Mouse (Mus musculus) olfactory bulb, adult 2 months (tissue): ENCODE data around the gene Fa2h. TPM values are rescaled to one million over a fixed set of nuclear protein-coding genes. Genes with fewer than 3 reads are reported as not detected.
"Not testable (repeated sequence)": the region's sequence is repeated elsewhere in the genome, so short reads cannot be mapped to it uniquely, and the experiment has no call there.

Experiments
- H3K27ac ChIP-seq: fragments of 200-500 bp; 2 replicates; pipeline ENCODE4 v1.5.1; 2012; ENCODE audit warnings: low read depth, low read length; ENCODE audit not compliant: insufficient read depth
- H3K4me1 ChIP-seq: fragments of 200-500 bp; 2 replicates; pipeline ENCODE4 v1.6.1; 2012; ENCODE audit warnings: low read length; ENCODE audit not compliant: control insufficient read depth, insufficient read depth
- H3K4me3 ChIP-seq: fragments of 200-500 bp; 2 replicates; pipeline ENCODE4 v1.5.1; 2012; ENCODE audit warnings: mild to moderate bottlenecking, low read depth, low read length, moderate library complexity; ENCODE audit not compliant: insufficient read depth
- CTCF ChIP-seq: fragments of 200-500 bp; IDR thresholded peaks from 2 replicates; pipeline ENCODE4 v1.5.1; 2012; ENCODE audit warnings: low read depth, mild to moderate bottlenecking, low read length, moderate library complexity; ENCODE audit not compliant: insufficient read depth
- POLR2A ChIP-seq: fragments of 200-500 bp; IDR thresholded peaks from 2 replicates; pipeline ENCODE4 v1.6.1; 2012; ENCODE audit warnings: mild to moderate bottlenecking, low read depth, low read length, moderate library complexity; ENCODE audit not compliant: insufficient read depth
- WGBS: fragments of 180-500 bp; shearing (Covaris S2); methylation state at CpG from one replicate; pipeline ENCODE4 v1.1.7; 2018; 5-methylcytosine and 5-hydroxymethylcytosine counted together
- polyA plus RNA-seq: library from polyadenylated mRNA; stranded (reverse); fragments of >200 nt; gene quantifications from 2 replicates; pipeline ENCODE4 v1.2.4, GENCODE M21; 2012; ENCODE audit warnings: low replicate concordance; ENCODE audit not compliant: missing spikeins, insufficient read depth, insufficient read length

Gene Fa2h
- polyA plus RNA-seq, 1 experiment = not detected

- WGBS = 57% methylated on average over 12 of the region's 12 CpGs
- H3K4me3 ChIP-seq = no peak overlapping the region
Observed at GRCm38 (mm10) chr8:111338370-111339208, 55.0 kb downstream of the Fa2h start.

GRCm38 (mm10) chr8:111337890-111338347 is 55.7 kb downstream of the Fa2h start, which contains the start of gene Mlkl:
Gene Mlkl, minus strand, starts transcription at chr8:111338177.
- Histone ChIP-seq H3K27ac (no peak within 1 kb of the TSS), H3K4me1 (peaks cover 11% of the 10 kb centered on the region), H3K4me3 (peak within 1 kb of the TSS; percentile 49)
- WGBS = 2% methylated on average over 29 of the region's 29 CpGs
- TF ChIP-seq CTCF (no peak), POLR2A (no peak)

More at GRCm38 (mm10) chr8:111338370-111339208, 55.0 kb downstream of the Fa2h start:
- Histone ChIP-seq H3K27ac (no peak overlapping the region), H3K4me1 (peaks cover 14% of the 10 kb centered on the region)
- no peak for TF ChIP-seq CTCF
- no peak for TF ChIP-seq POLR2A

- peaks cover 11% of the 10 kb centered on the region for H3K4me1 ChIP-seq
- peak overlapping the region; percentile 49 for H3K4me3 ChIP-seq
- WGBS = 39% methylated on average over 17 of the region's 17 CpGs
- TF ChIP-seq CTCF = no peak
- TF ChIP-seq POLR2A = no peak
- H3K27ac ChIP-seq = no peak overlapping the region
Observed at GRCm38 (mm10) chr8:111337311-111337889, 56.2 kb downstream of the Fa2h start.

- H3K27ac ChIP-seq = no peak overlapping the region
- peaks cover 8% of the 10 kb centered on the region for H3K4me1 ChIP-seq
- no peak overlapping the region for H3K4me3 ChIP-seq
- no peak for TF ChIP-seq POLR2A
- no peak for TF ChIP-seq CTCF
- WGBS = 87% methylated on average over 4 of the region's 4 CpGs
Observed at GRCm38 (mm10) chr8:111336692-111337091, 56.9 kb downstream of the Fa2h start.

GRCm38 (mm10) chr8:111325222-111325790 is 68.3 kb downstream of the Fa2h start:
- no peak for TF ChIP-seq POLR2A
- TF ChIP-seq CTCF = no peak
- WGBS = 89% methylated on average over 6 of the region's 6 CpGs
- H3K4me3 ChIP-seq = no peak overlapping the region
- no peaks in the 10 kb centered on the region for H3K4me1 ChIP-seq
- no peak overlapping the region for H3K27ac ChIP-seq

GRCm38 (mm10) chr8:111314729-111315128 is 78.9 kb downstream of the Fa2h start:
- Histone ChIP-seq H3K4me1 (no peaks in the 10 kb centered on the region), H3K4me3 (no peak overlapping the region), H3K27ac (no peak overlapping the region)
- TF ChIP-seq POLR2A = no peak
- 83% methylated on average over 12 of the region's 12 CpGs for WGBS

GRCm38 (mm10) chr8:111313961-111314360 is 79.7 kb downstream of the Fa2h start:
- WGBS = 95% methylated on average over 6 of the region's 6 CpGs
- not testable (repeated sequence) for H3K4me3 ChIP-seq, H3K27ac ChIP-seq, H3K4me1 ChIP-seq

- TF ChIP-seq CTCF (no peak), POLR2A (no peak)
- Histone ChIP-seq H3K4me3 (no peak overlapping the region), H3K27ac (no peak overlapping the region), H3K4me1 (no peaks in the 10 kb centered on the region)
- 78% methylated on average over 3 of the region's 3 CpGs for WGBS
Observed at GRCm38 (mm10) chr8:111312758-111313162, 80.9 kb downstream of the Fa2h start.

GRCm38 (mm10) chr8:111310006-111310405 is 83.6 kb downstream of the Fa2h start:
- not testable (repeated sequence) for H3K27ac ChIP-seq, H3K4me1 ChIP-seq, H3K4me3 ChIP-seq
- WGBS = 87% methylated on average over 15 of the region's 15 CpGs
